ENCODE assay signal across 29 mouse cellular contexts in genomic region chr14:101340331-101340730, GRCm38 (mm10).
A peak's percentile ranks its signal among the peaks of the same experiment; 100 is the strongest.
DNase-seq lines count a peak whose midpoint lies in the region; ATAC-seq and TF ChIP-seq lines count a peak whose summit lies in the region.
"Had no signal": no experiment of that assay in that cellular context is flagged by ENCODE, and none has a peak within 500 bp of the region (broad histone marks: within the 10 kb centered on the region; RNA-seq: fewer than 3 reads in every experiment).

No protein-coding gene starts in this region.

- H3K27me3 ChIP-seq in lung, postnatal 0 days (replicated peaks; ENCODE audit: insufficient read depth, low read length): no peaks in the 10 kb centered on the region
- H3K27me3 ChIP-seq: embryonic facial prominence, embryonic 15.5 days; forebrain, embryonic 13.5 days; heart, embryonic 12.5 days; heart, embryonic 15.5 days; hindbrain, embryonic 13.5 days; intestine, embryonic 15.5 days had no signal

- TF ChIP-seq EP300 in lung, postnatal 0 days (IDR thresholded peaks at IDR 0.05): no peak

- H3K36me3 ChIP-seq in lung, postnatal 0 days (ENCODE audit: insufficient read depth, low read length): no peaks in the 10 kb centered on the region
- H3K36me3 ChIP-seq: embryonic facial prominence, embryonic 15.5 days; forebrain, embryonic 10.5 days; heart, embryonic 12.5 days; heart, embryonic 15.5 days; hindbrain, embryonic 10.5 days; hindbrain, embryonic 13.5 days; intestine, embryonic 15.5 days had no signal

- peak; percentile 34 for DNase-seq in lung, postnatal 0 days (ENCODE audit: low spot score)
- DNase-seq in lung, postnatal 10 days: no peak
- DNase-seq in 3T3-L1 (ENCODE audit: low read depth, low spot score) (peak; percentile 74), NIH3T3 (ENCODE audit: low read depth) (peak; percentile 34), MN1 (ENCODE audit: low spot score) (no peak)
- peak; percentile 23 for DNase-seq in gonadal fat pad, adult 2 months (ENCODE audit: low read depth)
- DNase-seq: adrenal gland, adult 2 months; adrenal gland, postnatal 14 days; cerebellum, adult 11-12 months; cerebellum, adult 8-10 months; cerebellum, postnatal 10 days; cerebellum, postnatal 36 days; embryo, embryonic 11 days; gastrocnemius, postnatal 10 days; heart, adult 18-20 months; heart, postnatal 10 days; heart, postnatal 36 days had no signal

- no peak overlapping the region for H3K27ac ChIP-seq in lung, postnatal 0 days (ENCODE audit: low read length)
- H3K27ac ChIP-seq: embryonic facial prominence, embryonic 15.5 days; forebrain, embryonic 10.5 days; forebrain, embryonic 13.5 days; heart, embryonic 15.5 days; hindbrain, embryonic 10.5 days; hindbrain, embryonic 13.5 days; intestine, embryonic 15.5 days had no signal

- no peak for ATAC-seq in lung, postnatal 0 days
- no peak for ATAC-seq in cerebellum, adult (ENCODE audit: insufficient number of reproducible peaks, low FRiP score, low TSS enrichment)
- ATAC-seq: forebrain, embryonic 13.5 days; forebrain, embryonic 16.5 days; hindbrain, embryonic 16.5 days; intestine, embryonic 15.5 days had no signal

- H3K9ac ChIP-seq in lung, postnatal 0 days (replicated peaks; ENCODE audit: low read depth): no peak overlapping the region
- H3K9ac ChIP-seq: embryonic facial prominence, embryonic 15.5 days; forebrain, embryonic 13.5 days; heart, embryonic 12.5 days; heart, embryonic 15.5 days; hindbrain, embryonic 13.5 days; intestine, embryonic 15.5 days had no signal

- no peak for TF ChIP-seq CTCF in lung, postnatal 0 days (IDR thresholded peaks at IDR 0.05)

- no peaks in the 10 kb centered on the region for H3K4me1 ChIP-seq in lung, postnatal 0 days (ENCODE audit: insufficient read depth, low read depth, low read length)
- H3K4me1 ChIP-seq: embryonic facial prominence, embryonic 15.5 days; forebrain, embryonic 10.5 days; heart, embryonic 12.5 days; heart, embryonic 15.5 days; hindbrain, embryonic 10.5 days; hindbrain, embryonic 13.5 days; intestine, embryonic 15.5 days had no signal

- H3K9me3 ChIP-seq in lung, postnatal 0 days (ENCODE audit: low read length): no peaks in the 10 kb centered on the region
- H3K9me3 ChIP-seq: embryonic facial prominence, embryonic 15.5 days; forebrain, embryonic 10.5 days; forebrain, embryonic 13.5 days; heart, embryonic 12.5 days; heart, embryonic 15.5 days; hindbrain, embryonic 10.5 days; hindbrain, embryonic 13.5 days; intestine, embryonic 15.5 days had no signal

- no peak overlapping the region for H3K4me3 ChIP-seq in lung, postnatal 0 days (ENCODE audit: low read depth, low read length)
- H3K4me3 ChIP-seq: embryonic facial prominence, embryonic 15.5 days; erythroblast, embryonic 14.5 days; forebrain, embryonic 10.5 days; forebrain, embryonic 13.5 days; heart, embryonic 12.5 days; heart, embryonic 15.5 days; hindbrain, embryonic 10.5 days; hindbrain, embryonic 13.5 days; intestine, embryonic 15.5 days had no signal

- H3K4me2 ChIP-seq in lung, postnatal 0 days (replicated peaks; ENCODE audit: low read depth, low read length): no peak overlapping the region
- H3K4me2 ChIP-seq: embryonic facial prominence, embryonic 15.5 days; forebrain, embryonic 13.5 days; heart, embryonic 12.5 days; heart, embryonic 15.5 days; hindbrain, embryonic 13.5 days; intestine, embryonic 15.5 days had no signal

- 95% methylated on average over 1 of the region's 1 CpGs for WGBS in lung, postnatal 0 days

Comparison
In these comparisons a context has a peak if more than half of its experiments do, and no peak if none do; other contexts are left out.
1. DNase-seq: peak in lung, postnatal 0 days (single experiment), 3T3-L1 (single experiment), NIH3T3 (single experiment) and gonadal fat pad, adult 2 months (single experiment); none in lung, postnatal 10 days (single experiment) and MN1 (single experiment).